Mouse (Mus musculus): ENCODE data around the gene Camkk1.

The Camkk1 gene

DNA sequence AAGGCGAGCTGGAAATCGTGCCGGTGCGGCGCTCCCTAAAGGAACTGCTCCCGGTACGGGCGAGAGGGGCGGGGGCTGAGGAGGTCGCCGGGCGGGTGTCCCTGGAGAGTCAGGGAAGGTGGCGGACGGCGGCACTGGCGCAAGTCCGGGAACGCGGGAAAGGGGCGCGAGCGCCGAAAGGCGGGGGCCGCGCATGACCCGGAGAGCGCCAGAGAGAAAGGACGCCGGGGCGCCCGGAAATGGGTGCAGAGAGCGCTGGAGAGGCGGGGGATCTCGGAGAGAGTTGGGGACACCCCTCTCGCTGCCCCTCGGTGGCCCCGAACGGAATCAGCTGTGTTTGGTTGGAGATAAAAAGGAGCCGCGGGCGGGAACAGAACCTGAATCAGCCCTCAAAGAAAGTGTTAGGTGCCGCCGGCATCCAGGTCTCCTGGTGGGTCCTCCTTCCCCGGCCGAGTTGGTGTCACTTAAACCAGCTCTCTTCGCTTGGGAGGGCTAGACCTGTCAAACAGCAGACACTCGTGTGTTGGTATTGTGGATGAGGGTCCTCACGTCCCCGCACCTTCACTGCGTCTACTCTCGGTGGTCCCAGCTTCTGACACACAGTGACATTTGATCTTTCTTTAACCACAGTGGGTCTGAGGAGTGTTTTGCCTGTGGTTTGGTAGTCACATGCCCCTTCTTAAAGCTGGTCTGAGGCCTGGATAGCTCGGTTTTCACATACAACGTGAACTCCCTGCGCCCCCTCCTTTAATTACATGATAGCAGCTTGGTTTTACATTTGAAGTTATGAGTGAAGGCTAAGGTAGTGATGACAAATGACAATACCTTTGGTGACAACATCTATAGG lies 29.4 kb downstream of the Camkk1 start:
- DNase-seq (ENCODE audit: inconsistent age in 2 of 2, low spot score in 1 of 2), result no peak

GRCm38 (mm10) chr11:73049335-73049734 lies 30.5 kb downstream of the Camkk1 start:
- DNase-seq (ENCODE audit: inconsistent age in 2 of 2, low spot score in 1 of 2), result peak; percentile 76 to 93

DNA sequence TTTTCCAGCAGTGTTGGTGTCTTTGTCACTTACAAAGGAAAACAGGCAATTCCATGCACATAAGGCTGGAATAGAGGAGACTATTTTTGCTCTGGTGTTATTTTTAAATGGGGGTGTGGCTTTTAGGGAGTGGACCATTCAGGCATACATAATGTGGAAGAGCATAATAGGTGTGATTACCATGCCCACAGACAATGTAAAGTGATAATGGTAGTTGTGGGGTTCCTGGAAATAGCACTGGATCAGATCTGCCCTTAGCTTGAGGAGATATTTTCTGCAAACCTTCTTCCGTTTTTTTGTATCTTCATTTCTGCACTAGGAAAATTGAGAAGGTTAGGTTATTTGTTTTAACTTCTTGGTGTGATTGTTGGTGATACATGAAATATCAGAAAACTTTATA lies 34.0 kb downstream of the Camkk1 start:
- no peak for DNase-seq (ENCODE audit: inconsistent age in 2 of 2, low spot score in 1 of 2)

DNA sequence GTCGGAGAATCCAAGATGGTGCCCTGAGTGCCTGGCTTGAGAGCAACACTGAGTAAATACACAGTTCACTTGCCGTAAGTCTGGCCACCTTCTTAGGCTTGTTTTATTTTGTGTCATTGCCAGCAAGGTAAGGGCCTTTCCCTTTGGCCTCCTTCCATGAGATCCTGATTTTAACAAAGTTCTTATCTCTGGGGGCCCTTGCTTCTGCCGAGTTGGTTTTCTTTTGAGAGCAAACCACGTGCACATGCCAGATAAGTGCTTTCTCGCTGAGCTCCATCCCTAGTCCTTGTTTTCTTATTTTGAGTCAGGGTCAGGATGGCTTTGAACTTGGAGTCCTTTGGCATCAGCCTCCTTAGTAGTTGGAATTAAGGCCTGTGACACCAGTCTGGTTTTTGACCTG lies 38.9 kb downstream of the Camkk1 start:
- no peak for DNase-seq (ENCODE audit: inconsistent age in 2 of 2, low spot score in 1 of 2)

- DNase-seq (ENCODE audit: inconsistent age in 2 of 2, low spot score in 1 of 2), result no peak
Observed at GRCm38 (mm10) chr11:73059630-73060029, 40.8 kb downstream of the Camkk1 start.

- DNase-seq (ENCODE audit: inconsistent age in 2 of 2, low spot score in 1 of 2), result no peak
Observed at GRCm38 (mm10) chr11:73061413-73061812, 42.6 kb downstream of the Camkk1 start.

DNA sequence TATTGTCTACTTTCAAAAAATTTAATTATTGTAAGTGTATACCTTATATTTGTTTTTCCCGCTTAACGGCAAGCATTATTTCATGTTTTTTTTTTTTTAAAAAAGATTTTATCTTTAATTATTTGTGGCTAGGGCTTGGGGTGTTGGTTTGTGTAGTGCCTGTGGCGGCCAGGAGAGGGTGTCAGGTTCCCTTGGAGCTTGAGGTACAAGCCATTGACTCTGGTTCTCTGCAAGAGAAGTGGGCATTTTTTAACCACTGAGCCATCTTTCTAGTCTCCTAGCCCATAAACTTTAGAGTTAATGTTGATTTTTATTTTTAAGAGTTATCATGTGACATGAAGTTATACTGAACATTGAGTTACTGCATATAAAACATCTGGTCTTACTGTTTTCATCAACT lies 53.0 kb downstream of the Camkk1 start:
- peak in 1 of 2 experiments; percentile 65 for DNase-seq (ENCODE audit: inconsistent age in 2 of 2, low spot score in 1 of 2)

DNA sequence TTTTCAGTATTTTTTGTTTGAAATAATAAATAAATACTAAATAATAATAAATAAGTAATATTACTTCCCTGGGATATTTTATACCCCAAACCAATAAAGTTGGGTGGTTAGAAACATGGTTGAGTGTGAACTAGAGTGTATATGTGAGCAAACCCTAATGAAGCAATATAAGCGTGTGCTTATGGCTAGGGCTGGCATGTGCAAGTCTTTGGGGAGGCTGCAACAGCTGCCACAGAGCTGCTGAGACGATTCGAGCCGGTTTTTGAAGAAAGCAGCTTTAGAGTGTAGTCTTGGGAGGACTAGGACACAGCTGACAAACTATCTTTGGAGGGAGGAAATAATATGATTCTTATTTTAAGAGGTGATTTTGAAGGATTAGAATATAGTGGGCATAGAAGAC lies 57.5 kb downstream of the Camkk1 start:
- no peak for DNase-seq (ENCODE audit: inconsistent age in 2 of 2, low spot score in 1 of 2)

- peak in 1 of 2 experiments; percentile 57 for DNase-seq (ENCODE audit: inconsistent age in 2 of 2, low spot score in 1 of 2)
Observed at GRCm38 (mm10) chr11:73076733-73077132, 57.9 kb downstream of the Camkk1 start.

DNA sequence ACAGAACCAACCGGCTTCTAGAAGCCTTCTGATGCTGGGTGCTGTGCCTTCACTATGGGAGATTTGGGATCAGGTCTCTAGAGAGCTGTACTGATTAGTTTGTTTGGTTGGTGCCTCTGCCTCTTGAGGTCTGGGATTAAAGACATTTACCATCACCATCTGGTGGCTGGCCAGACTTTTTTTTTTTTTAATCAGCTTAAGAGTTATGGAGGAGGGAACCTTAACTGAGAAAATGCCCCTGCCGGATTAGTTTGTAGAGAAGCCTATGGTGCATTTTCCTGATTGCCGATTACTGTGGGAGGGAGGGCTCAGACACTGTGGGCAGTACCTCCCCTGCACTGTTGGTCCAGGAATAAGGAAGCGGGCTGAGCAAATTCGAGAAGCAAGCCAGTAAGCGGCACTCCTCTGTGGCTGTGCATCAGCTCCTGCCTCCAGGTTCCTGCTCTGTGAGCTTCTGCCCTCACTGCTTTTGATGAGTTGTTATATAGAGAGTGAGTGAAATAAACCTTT lies 58.5 kb downstream of the Camkk1 start:
- DNase-seq (ENCODE audit: inconsistent age in 2 of 2, low spot score in 1 of 2), result no peak

GRCm38 (mm10) chr11:73078615-73079014 lies 59.8 kb downstream of the Camkk1 start:
- no peak for DNase-seq (ENCODE audit: inconsistent age in 2 of 2, low spot score in 1 of 2)

GRCm38 (mm10) chr11:73080306-73080705 lies 61.5 kb downstream of the Camkk1 start:
- no peak for DNase-seq (ENCODE audit: inconsistent age in 2 of 2, low spot score in 1 of 2)

- DNase-seq (ENCODE audit: inconsistent age in 2 of 2, low spot score in 1 of 2), result no peak
Observed at GRCm38 (mm10) chr11:73084303-73084702, 65.5 kb downstream of the Camkk1 start.

DNA sequence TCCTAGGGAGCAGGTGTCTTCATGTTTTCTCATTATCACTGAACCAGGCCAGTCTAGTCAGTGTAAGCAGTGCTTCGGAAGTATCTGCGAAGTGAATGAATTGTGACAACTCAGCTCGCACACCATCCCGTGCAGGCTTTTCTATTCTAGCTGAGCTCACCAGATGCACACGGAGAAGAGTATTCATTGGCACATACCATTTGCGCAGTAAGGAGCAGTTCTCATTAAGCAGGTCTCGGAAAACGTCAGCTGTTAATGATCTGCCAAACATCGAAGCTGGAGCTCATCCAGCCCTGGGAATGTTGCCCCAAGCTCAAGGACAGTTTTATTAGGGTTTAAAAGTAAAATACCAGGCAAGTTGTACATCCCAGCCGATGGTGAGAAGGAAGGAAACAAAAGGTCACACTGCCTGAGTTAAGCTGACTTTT lies 66.0 kb downstream of the Camkk1 start:
- DNase-seq (ENCODE audit: inconsistent age in 2 of 2, low spot score in 1 of 2), result peak; percentile 31 to 76

- peak in 1 of 2 experiments; percentile 48 for DNase-seq (ENCODE audit: inconsistent age in 2 of 2, low spot score in 1 of 2)
Observed at GRCm38 (mm10) chr11:73085391-73085790, 66.6 kb downstream of the Camkk1 start.

- no peak for DNase-seq (ENCODE audit: inconsistent age in 2 of 2, low spot score in 1 of 2)
Observed at GRCm38 (mm10) chr11:73087700-73088480, 69.1 kb downstream of the Camkk1 start.

DNA sequence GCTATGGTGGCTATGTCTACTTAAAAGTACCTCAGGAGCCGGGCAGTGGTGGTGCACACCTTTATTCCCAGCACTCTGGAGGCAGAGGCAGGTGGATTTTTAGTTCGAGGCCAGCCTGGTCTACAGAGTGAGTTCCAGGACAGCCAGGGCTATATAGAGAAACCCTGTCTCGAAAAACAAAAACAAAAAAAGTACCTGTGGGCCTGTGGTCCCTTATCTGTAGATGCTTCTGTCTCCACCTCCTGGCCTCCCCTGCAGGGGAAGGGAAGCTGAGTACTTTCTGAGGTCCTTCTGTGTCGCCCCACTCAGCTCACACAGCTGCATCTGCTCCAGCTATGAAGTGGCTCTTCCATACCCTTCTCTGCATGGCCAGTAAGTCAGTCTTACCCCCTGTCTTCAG lies 71.5 kb downstream of the Camkk1 start, which contains the start of gene Itgae:
Itgae (plus strand) TSS at position 301 of the 400 bp plus-strand sequence.
- no peak for DNase-seq (ENCODE audit: inconsistent age in 2 of 2, low spot score in 1 of 2)

GRCm38 (mm10) chr11:73090826-73091225 lies 72.0 kb downstream of the Camkk1 start:
- DNase-seq (ENCODE audit: inconsistent age in 2 of 2, low spot score in 1 of 2), result no peak

Measured in adrenal gland, adult (tissue).